Mouse (Mus musculus) inflammation-experienced regulatory T-cells (primary cell): ENCODE results near the gene Ugt1a9. TPM values are rescaled to one million over a fixed set of nuclear protein-coding genes. Genes with fewer than 3 reads are reported as not detected.

Source experiments
- polyA plus RNA-seq, 2 experiments: library from polyadenylated mRNA; unstranded; fragments of 100-300 nt; shearing (Covaris generic); gene quantifications; one replicate each; pipeline ENCODE4 v1.2.1; 2017

The Ugt1a9 gene
- under 1 TPM; 0.38 to 0.81 TPM for polyA plus RNA-seq

DNA sequence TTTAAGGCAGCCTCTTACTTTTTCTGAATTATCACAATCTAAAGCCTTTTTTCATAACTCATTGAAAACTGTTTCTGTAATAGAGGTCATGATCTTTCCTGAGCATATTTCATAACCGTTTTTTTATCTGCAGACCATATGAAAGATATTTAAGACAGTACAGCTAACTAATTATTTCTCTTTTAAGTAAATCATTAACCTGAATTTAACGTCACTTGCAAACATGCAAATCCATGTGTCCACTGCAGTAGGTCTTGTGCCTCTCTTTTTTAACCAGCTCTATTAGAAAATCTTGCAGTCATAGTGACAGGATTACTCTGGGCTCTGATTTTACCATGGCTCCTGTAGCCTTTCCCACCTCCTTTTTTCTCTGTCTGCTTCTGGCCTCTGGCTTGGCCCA lies at the start of gene Ugt1a9:
Gene Ugt1a9 (plus strand): TSS at position 306 of the 400 bp plus-strand sequence.

DNA sequence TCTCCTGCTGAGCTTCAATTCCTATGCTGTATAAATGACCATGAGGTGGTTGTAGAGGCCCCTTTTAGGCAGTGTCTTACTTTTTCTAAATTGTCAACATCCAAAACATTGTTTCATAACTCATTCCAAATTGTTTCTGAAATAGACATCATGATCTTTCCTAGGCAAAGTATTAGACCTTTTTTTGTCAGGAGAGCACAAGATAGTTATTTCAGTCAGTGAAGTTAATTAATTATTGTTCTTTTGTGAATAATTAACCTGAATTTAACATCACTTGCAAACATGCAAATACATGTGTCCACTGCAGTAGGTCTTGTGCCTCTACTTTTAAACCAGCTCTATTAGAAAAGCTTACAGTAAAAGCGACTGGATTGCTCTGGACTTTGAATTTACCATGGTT lies 15.5 kb upstream of the Ugt1a9 start, which contains the start of gene Ugt1a10:
Gene Ugt1a10 (plus strand): TSS at position 301 of the 400 bp plus-strand sequence.

DNA sequence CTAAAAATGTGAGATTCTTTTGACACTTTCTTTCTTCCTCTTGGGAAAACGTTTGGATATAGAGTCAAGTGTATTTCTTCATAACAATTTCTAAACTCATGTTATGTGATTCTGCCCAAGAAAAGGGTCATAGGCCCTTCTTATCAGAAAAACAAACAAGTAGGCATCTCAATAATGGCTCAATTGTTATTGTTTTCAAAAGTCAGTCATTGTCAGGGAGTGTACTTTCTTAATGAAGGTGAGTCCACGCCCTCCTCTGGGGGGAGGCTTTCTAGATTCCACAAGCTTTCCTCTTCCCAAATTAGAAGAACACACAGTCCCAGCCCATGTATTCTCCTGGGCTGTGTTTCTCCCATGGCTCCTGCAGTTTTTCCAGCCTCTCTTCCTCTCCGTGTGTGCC lies 16.9 kb downstream of the Ugt1a9 start, which contains the start of gene Ugt1a8:
Gene Ugt1a8 (plus strand): TSS at position 301 of the 400 bp plus-strand sequence.

DNA sequence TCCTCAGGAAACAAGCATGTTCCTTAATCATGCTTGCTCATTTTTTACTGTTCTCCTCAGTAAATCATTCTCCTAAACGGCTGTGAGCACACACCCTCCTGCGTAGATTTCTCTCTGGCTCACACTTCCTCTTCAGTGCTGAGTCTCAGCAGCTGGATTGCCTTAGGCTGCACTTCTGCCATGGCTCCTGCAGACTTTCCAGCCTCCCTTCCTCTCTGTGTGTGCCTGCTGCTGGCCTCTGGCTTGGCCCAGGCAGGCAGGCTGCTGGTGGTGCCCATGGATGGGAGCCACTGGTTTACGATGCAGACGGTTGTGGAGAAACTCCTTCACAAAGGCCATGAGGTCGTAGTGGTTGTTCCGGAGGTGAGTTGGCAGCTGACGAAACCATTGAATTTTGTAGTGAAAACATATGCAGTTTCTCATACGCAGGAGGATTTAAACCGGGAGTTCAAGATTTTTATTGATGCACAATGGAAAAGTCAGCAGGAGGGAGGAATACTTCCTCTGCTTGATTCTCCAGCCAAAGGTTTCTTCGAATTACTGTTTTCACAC lies 24.4 kb downstream of the Ugt1a9 start, which contains the start of gene Ugt1a7c:
Gene Ugt1a7c (plus strand): TSS at position 122 of the 552 bp plus-strand sequence.

DNA sequence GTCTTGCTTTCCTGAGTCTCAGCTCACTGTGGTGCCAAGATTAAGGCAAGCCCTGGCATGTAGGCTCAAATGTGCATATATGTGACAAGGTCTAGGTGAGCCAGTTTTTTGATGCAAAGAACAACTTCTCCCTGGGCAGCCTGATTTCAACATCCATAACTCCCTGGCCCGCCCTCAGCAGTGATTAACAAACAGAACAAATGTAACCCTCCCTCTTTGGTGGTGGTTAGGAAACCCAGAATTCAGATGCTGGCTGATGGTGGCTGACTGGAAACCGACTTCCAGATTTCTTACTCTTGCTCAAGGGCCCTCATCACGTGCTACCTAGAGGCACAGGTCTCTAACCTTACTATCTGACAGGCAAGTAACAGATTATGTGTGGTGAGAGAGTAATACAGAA lies 32.4 kb downstream of the Ugt1a9 start, which contains the start of gene Ugt1a6b:
Gene Ugt1a6b (plus strand): TSS at position 234 of the 400 bp plus-strand sequence.

DNA sequence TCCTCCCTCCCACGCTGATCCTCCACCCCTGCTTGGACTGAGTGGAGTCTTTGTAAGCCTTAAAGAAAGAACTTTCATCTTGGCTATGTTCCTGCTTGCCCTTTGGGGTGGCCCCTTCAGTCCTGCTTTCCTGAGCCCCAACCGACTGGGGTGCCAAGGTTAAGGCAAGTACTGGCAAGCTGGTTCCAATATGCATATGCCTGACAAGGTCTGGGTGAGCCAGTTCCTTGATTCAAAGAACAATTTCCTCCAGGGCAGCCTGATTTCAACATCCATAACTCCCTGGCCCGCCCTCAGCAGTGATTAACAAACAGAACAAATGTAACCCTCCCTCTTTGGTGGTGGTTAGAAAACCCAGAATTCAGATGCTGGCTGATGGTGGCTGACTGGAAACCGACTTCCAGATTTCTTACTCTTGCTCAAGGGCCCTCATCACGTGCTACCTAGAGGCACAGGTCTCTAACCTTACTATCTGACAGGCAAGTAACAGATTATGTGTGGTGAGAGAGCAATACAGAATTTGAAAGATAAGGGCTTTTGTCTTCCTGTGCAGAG lies 63.9 kb downstream of the Ugt1a9 start, which contains the start of gene Ugt1a6a:
Gene Ugt1a6a (plus strand): TSS at position 353 of the 555 bp plus-strand sequence.

DNA sequence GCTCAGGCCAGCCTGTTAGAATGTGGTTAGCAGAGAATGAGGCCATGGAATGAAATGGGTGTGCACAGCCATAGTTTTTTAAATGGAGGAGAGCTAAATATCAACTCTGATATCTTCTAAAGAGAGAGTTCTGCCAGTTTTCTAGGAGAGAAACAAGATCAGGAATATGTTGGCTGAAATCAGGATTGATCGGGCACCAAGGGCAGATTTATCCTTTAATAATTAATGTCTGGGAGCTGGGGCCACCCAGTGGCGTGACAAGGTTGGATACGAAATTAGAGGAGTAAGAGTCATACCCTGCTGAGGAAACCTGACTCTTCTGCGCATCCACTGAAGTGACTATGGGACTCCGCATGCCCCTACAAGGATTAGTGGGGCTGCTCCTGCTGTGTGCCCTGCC lies 95.1 kb downstream of the Ugt1a9 start, which contains the start of gene Ugt1a5:
Gene Ugt1a5 (plus strand): TSS at position 302 of the 400 bp plus-strand sequence.

DNA sequence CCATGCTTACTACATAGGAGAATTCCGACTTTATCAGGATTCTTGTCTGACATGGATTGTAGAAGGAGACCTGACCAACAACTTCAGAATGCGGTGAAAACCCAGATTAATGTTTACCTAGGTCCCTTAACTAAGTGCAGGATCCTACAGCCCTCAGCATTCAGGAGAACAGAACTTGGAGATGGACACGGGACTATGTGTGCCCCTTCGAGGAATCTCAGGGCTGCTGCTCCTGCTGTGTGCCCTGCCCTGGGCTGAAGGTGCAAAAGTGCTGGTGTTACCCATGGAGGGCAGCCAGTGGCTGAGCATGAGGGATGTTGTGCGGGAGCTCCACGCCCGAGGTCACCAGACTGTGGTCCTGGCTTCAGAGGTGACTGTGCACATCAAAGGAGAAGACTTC lies 129.9 kb downstream of the Ugt1a9 start, which contains the start of gene Ugt1a2:
Gene Ugt1a2 (plus strand): TSS at position 146 of the 400 bp plus-strand sequence.

DNA sequence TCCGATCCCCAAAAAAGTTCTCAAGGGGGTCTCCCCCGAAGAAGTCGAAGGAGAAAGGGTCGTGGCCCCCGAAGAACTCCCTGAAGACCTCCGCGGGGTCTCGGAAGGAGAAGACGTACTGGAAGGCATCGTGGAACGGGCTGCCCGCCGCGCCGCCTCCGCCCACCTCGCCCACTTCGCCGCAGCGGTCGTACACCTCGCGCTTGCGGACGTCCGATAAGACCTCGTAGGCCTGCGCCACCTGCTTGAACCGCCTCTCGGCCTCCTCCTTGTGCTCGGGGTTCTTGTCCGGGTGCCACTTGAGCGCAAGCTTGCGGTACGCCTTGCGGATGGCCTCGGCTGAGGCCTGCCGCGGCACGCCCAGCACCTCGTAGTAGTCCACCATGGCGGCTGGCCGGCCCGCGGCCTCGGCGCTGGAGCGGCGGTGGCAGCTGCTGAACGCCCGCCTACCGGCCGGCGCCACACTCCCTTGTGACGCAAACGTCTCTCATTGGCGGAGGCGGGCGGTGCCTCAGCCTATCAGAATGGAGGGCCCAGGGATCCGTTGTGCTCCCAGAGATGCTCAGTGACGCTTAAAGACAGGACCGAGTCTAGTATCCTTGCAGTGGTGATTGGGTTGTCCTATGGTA lies 134.8 kb downstream of the Ugt1a9 start, which contains the start of gene Dnajb3:
Gene Dnajb3 (minus strand): TSS at position 489 of the 629 bp plus-strand sequence.

DNA sequence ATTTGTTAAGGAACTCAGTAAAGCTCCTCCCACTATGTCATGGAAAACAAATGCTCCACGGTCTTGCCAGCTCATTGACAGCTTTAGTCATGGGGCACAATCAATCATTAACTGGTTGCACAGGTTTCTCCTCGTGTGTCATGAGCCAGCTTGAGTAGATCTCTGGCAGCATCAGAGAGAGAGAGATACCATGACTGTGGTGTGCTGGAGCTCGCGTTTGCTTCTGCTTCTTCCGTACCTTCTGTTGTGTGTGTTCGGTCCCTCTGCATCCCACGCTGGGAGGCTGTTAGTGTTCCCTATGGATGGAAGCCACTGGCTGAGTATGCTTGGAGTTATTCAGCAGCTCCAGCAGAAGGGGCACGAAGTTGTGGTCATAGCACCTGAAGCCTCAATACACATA lies 141.2 kb downstream of the Ugt1a9 start, which contains the start of gene Ugt1a1:
Gene Ugt1a1 (plus strand): TSS at position 148 of the 400 bp plus-strand sequence.

DNA sequence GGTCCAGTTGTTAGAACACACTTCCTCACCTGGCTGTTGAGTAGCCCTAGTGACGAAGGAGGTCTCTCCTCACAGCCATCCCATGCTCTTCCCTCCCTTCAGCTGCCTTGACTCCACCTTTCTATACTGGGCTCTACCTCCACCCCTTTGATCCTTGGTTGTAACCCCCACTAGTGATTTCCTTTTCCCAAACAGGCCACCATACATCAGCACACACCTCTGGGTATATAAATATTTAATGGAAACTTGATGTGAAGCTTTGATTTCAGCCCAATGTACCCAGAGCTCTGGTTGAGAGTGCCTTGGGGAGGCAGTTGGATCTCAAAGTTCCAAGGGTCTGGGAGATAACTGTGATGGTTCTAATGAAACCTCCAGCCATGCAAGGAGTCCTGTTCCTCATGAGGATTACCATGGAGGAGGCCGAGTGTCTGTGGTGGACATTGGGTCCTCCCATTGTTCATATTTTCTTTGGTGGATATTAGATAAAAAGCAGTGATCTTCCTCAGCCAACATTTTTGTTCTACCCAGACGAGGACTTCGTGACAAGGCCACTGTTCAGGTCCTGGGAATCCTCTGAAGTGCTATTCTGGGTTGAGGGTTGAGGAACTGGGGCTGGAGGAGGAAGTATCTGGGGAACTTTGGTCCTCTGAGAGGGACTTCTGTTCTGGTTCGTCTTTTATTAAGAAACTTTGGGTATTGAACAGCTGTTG lies 156.2 kb downstream of the Ugt1a9 start, which contains the start of gene Mroh2a:
Gene Mroh2a (plus strand): TSS at position 317 of the 710 bp plus-strand sequence.

Other genes starting within 250 kb of the Ugt1a9 start
- 100 to 1,000 TPM in 1 of 2 experiments, 10 to 100 TPM in 1; 83.3 to 102 TPM for gene Dgkd, start 217.5 kb upstream of the Ugt1a9 start, polyA plus RNA-seq
- 10 to 100 TPM; 17.5 to 18.8 TPM for gene Usp40, start 62.2 kb upstream of the Ugt1a9 start, polyA plus RNA-seq
- gene Ugt1a10, start 15.4 kb upstream of the Ugt1a9 start, polyA plus RNA-seq, result not detected
- gene Ugt1a8, start 17.0 kb downstream of the Ugt1a9 start, polyA plus RNA-seq, result not detected
- gene Ugt1a7c, start 24.3 kb downstream of the Ugt1a9 start, polyA plus RNA-seq, result under 1 TPM; 0.31 to 0.49 TPM
- gene Ugt1a6b, start 32.5 kb downstream of the Ugt1a9 start, polyA plus RNA-seq, result not detected
- gene Ugt1a6a, start 64.0 kb downstream of the Ugt1a9 start, polyA plus RNA-seq, result 1 to 10 TPM in 1 of 2 experiments, under 1 TPM in 1; 0.72 to 1.7 TPM
- 1 to 10 TPM in 1 of 2 experiments, not detected in 1; 1.4 TPM for gene Ugt1a5, start 95.2 kb downstream of the Ugt1a9 start, polyA plus RNA-seq
- under 1 TPM; 0.31 to 0.42 TPM for gene Ugt1a2, start 129.8 kb downstream of the Ugt1a9 start, polyA plus RNA-seq
- under 1 TPM; 0.25 to 0.72 TPM for gene Dnajb3, start 135.0 kb downstream of the Ugt1a9 start, polyA plus RNA-seq
- under 1 TPM; 0.11 to 0.93 TPM for gene Ugt1a1, start 141.2 kb downstream of the Ugt1a9 start, polyA plus RNA-seq
- 1 to 10 TPM in 1 of 2 experiments, under 1 TPM in 1; 0.98 to 6.6 TPM for gene Mroh2a, start 156.2 kb downstream of the Ugt1a9 start, polyA plus RNA-seq
- gene Hjurp, start 206.8 kb downstream of the Ugt1a9 start, polyA plus RNA-seq, result 100 to 1,000 TPM in 1 of 2 experiments, 10 to 100 TPM in 1; 79.0 to 117 TPM
- under 1 TPM; 0.23 to 0.70 TPM for gene Trpm8, start 206.9 kb downstream of the Ugt1a9 start, polyA plus RNA-seq